Mouse (Mus musculus): ENCODE results near the gene Tcf7l2. TPM values are rescaled to one million over a fixed set of nuclear protein-coding genes. Genes with fewer than 3 reads are reported as not detected.

Tcf7l2 gene
- total RNA-seq (2023): 3.1 TPM

GRCm38 (mm10) chr19:55741439-55741928 is at the start of gene Tcf7l2:
Gene Tcf7l2, plus strand, starts transcription at chr19:55741820.

Measured in CD4-positive naive resting alpha-beta T cell, adult 76 days (primary cell).